Mouse (Mus musculus): ENCODE results near the gene Olfr591.
"Not testable (repeated sequence)": the region's sequence is repeated elsewhere in the genome, so short reads cannot be mapped to it uniquely, and the experiment has no call there.

Olfr591 gene

DNA sequence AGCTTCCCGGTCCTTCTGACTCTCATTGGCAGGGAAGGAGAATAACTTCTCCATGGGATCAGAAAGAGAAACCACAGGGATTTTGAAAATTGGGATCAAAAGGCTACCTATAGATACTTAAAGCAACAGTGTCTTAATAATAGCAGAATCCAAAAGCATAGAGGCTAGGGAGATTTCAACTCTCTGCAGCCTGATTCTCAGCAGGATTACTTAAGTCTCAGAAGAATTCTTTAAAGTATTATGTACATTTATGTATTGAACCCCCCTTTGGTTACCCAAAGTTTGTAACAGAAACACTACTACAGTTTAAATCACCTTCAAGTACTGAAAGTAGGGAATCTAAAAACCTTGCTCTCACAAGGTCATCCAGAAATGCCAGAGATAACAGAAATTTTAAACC, at the start of gene Olfr591:
TSS of gene Olfr591 (minus strand) at position 101 of the 400 bp plus-strand sequence.
- no peak for DNase-seq

DNA sequence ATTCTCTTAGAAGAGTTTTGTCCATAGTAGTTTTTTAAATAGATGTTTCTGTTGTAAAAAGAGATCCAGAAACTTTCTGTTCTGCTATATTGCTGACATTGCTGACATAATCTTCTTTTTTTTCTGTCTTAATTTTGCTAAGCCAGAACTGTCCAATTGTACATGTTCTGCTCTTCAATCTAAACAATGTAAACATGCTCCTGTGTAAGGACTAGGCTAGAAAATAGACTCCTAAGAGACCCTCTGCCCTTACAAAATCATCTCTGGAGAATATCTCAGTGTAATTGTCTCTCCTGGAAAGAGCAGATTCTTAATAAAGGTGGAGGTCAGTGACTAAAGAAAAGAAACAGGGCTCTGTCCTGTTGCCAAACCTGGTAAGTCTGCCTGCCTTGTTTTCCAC, 38.6 kb upstream of the Olfr591 start, which contains the start of gene Olfr594:
TSS of gene Olfr594 (plus strand) at position 301 of the 400 bp plus-strand sequence.
- no peak for DNase-seq

DNA sequence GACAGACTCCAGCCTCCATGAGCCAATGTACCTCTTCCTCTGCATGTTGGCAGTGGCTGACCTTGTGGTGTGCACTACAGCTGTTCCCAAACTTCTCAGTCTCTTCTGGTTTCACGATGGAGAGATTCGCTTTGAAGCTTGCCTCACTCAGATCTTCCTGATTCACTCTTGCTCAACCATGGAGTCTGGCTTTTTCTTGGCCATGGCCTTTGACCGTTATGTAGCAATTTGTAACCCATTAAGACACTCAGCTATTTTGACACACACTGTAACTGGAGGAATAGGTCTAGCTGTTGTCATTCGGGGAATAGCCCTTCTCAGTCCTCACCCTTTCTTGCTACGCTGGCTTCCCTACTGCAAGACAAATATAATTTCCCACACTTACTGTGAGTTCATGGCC, 33.9 kb upstream of the Olfr591 start:
- not testable (repeated sequence) for DNase-seq

DNA sequence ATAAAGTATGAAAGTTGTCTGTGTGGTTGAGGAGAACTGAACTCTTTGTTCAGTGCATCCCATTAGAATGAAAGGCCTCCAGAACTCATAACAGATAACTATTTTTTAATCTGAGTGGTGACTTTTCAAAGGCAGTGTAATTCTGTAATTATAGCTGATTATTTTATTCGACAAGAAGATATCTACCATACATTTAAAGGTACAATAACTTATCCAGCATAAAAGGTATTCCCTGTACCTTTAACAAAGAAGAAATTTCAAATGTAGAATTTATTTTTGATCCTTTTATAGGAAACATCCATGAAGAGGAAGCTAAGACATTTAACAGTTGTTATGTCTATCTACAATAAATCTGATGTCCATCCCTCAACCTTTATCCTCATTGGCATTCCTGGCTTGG, 33.4 kb upstream of the Olfr591 start, which contains the start of gene Olfr593:
TSS of gene Olfr593 (plus strand) at position 301 of the 400 bp plus-strand sequence.
- DNase-seq = no peak

DNA sequence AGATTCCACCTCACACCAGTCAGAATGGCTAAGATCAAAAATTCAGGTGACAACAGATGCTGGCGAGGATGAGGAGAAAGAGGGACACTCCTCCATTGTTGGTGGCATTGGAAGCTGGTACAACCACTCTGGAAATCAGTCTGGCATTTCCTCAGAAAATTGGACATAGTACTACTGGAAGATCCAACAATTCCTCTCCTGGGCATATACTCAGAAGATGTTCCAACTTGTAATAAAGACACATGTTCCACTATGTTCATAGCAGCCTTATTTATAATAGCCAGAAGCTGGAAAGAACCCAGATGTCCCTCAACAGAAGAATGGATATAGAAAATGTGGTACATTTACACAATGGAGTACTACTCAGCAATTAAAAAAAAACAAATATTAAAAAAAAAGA, 6.4 kb upstream of the Olfr591 start, which contains the start of gene Olfr592:
TSS of gene Olfr592 (plus strand) at position 301 of the 400 bp plus-strand sequence.
- not testable (repeated sequence) for DNase-seq

DNA sequence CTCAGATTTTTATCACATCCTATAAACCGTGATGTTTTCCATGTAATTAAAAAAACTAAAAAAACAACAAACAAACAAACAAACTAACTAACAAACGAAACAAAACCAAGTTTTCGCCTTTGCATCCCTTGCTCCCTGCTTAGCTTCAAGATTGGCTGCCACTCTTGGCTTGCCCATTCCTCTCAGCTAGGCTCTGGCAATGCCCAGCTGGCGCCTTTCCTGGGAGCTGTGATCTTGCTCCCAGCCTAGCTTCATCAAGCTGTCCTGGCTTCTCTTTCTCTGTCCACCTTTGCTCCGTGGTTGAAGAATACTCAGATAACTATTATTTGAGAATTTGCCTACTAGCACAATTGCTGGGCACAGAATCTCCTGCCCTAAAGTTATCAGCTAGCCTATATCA, 8.4 kb downstream of the Olfr591 start:
- DNase-seq = no peak

DNA sequence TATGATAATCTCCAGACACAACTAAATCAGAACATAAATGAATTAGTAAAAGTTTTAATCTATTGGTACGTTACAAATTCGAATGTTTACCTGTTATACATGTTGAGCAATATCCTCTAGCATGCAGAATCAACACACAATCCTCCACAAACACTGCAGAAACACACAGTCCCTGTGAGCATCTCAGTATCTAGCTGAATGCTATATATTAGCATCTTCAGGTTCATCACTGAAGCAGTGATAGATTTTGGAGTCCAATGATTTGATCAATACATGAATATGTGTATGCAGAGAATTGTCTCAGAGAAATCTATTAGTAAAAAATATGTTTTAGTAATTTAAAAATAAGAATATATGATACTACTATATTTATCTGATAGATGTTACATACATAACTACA, 21.9 kb downstream of the Olfr591 start, which contains the start of gene Olfr589:
TSS of gene Olfr589 (minus strand) at position 101 of the 400 bp plus-strand sequence.
- DNase-seq = no peak

DNA sequence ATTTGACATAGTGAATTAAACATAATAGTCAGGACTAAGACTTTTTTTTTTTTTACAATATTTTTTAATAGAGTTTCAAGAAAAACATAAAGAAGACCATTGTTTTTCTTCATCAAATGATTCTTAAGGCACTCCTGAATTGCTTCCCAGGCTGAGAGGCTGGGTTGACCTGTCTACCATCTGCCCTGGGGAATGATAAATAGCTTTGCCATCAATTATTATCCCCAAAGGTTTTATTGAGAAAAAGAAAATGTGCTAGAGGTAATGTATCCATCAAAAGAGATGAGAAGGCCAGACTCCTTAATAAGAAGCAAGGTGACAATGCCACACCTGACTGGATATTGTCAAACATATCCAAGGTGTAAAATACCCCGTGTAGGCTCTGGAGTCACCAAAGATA, 37.6 kb downstream of the Olfr591 start, which contains the start of gene Olfr588-ps1:
TSS of gene Olfr588-ps1 (plus strand) at position 301 of the 400 bp plus-strand sequence.
- DNase-seq = no peak

DNA sequence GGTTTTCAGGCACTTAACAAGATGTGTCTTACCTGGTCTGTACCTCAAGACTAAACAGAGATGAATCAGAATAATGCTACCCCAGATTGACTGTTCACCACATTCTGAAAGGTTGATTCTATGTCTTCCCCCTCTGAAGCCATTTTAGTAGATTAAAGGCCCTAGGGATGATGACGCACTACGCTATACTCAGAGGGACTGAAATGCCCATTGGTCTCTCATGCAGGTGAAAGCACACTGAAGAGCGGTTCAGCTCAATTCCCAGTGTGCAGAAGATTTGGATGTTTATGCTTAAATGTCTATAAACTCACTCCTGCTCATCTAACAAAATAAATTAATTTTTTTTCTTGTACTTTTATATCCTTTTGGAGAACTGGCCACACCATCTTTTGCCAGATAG, 52.6 kb downstream of the Olfr591 start, which contains the start of gene Olfr586:
TSS of gene Olfr586 (minus strand) at position 101 of the 400 bp plus-strand sequence.
- no peak for DNase-seq

DNA sequence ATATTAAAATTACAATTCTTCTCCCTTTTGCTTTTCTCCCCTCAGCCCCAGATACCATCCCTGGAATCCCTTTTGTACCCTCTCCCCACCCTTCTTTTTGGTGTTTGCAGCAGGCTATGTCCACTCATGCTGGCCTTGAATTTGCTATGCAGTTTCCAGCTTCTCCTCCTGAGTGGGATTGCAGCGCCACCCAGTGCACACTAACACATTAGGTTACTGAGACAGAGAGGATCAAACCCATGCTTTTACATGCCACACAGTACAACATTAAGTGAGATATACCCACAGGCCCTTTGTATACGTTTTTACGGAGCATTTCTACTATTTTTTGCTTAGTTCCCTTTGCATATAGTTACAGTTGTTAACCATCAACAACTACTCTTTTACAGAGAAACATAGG, 58.7 kb downstream of the Olfr591 start:
- no peak for DNase-seq
